Comparison of ENCODE assay signal across 20 mouse cellular contexts in genomic region chr3:97846448-97846847, GRCm38 (mm10). TPM values are rescaled to one million over a fixed set of nuclear protein-coding genes. Genes with fewer than 3 reads are reported as not detected.
DNase-seq lines count a peak whose midpoint lies in the region; ATAC-seq lines count a peak whose summit lies in the region.
"Had no signal": no experiment of that assay in that cellular context is flagged by ENCODE, and none has a peak within 500 bp of the region (broad histone marks: within the 10 kb centered on the region; RNA-seq: fewer than 3 reads in every experiment).

No protein-coding gene starts in this region.

- H3K36me3 ChIP-seq in neural tube, embryonic 13.5 days, result no peaks in the 10 kb centered on the region
- H3K36me3 ChIP-seq: embryonic facial prominence, embryonic 13.5 days; forebrain, embryonic 12.5 days; heart, embryonic 15.5 days; hindbrain, embryonic 10.5 days had no signal

- 37% methylated on average over 4 of the region's 4 CpGs for WGBS in neural tube, embryonic 13.5 days

- H3K4me3 ChIP-seq in neural tube, embryonic 13.5 days, result no peak overlapping the region
- H3K4me3 ChIP-seq: embryonic facial prominence, embryonic 13.5 days; forebrain, embryonic 12.5 days; heart, adult 2 months; heart, embryonic 15.5 days; hindbrain, embryonic 10.5 days had no signal

- peak; percentile 68 for ATAC-seq in frontal cortex, adult (ENCODE audit: low TSS enrichment)
- ATAC-seq in neural tube, embryonic 13.5 days (ENCODE audit: low read depth), result no peak

- H3K27ac ChIP-seq in neural tube, embryonic 13.5 days (replicated peaks), result peak overlapping the region; percentile 49; the same call in 1 of the 2 replicates
- H3K27ac ChIP-seq: embryonic facial prominence, embryonic 13.5 days; forebrain, embryonic 12.5 days; heart, adult 2 months; heart, embryonic 15.5 days; hindbrain, embryonic 14.5 days had no signal

- no peak for DNase-seq in frontal cortex, postnatal 25 days (ENCODE audit: low spot score in 2 of 2)
- DNase-seq in neural tube, embryonic 10.5 days (ENCODE audit: extremely low spot score, low spot score), result no peak
- peak; percentile 74 for DNase-seq in brain, adult 2 months (ENCODE audit: low read depth, low spot score)
- peak; percentile 68 for DNase-seq in telencephalon, adult 2 months (ENCODE audit: low read depth, low spot score)
- no peak for DNase-seq in spleen, postnatal 4 days (ENCODE audit: low spot score in 2 of 2)
- DNase-seq: adrenal gland, postnatal 10 days; cerebellum, adult 11-12 months; cerebellum, adult 9-10 months; cerebellum, postnatal 25 days; gastrocnemius, postnatal 10 days; heart, adult 2 months; heart, postnatal 14 days had no signal

- no peaks in the 10 kb centered on the region for H3K9me3 ChIP-seq in neural tube, embryonic 13.5 days
- H3K9me3 ChIP-seq: embryonic facial prominence, embryonic 13.5 days; forebrain, embryonic 12.5 days; heart, embryonic 15.5 days; hindbrain, embryonic 10.5 days had no signal

- H3K4me1 ChIP-seq in neural tube, embryonic 13.5 days (replicated peaks), result 0 out of 2 replicates have a peak, but pooled peaks cover 5% of the 10 kb centered on the region
- H3K4me1 ChIP-seq: embryonic facial prominence, embryonic 13.5 days; forebrain, embryonic 12.5 days; heart, embryonic 15.5 days had no signal

- no peak overlapping the region for H3K9ac ChIP-seq in neural tube, embryonic 13.5 days
- H3K9ac ChIP-seq: embryonic facial prominence, embryonic 13.5 days; forebrain, embryonic 12.5 days; heart, embryonic 15.5 days; hindbrain, embryonic 14.5 days had no signal

- H3K4me2 ChIP-seq in neural tube, embryonic 13.5 days, result no peak overlapping the region
- H3K4me2 ChIP-seq: embryonic facial prominence, embryonic 13.5 days; forebrain, embryonic 12.5 days; heart, embryonic 11.5 days; heart, embryonic 15.5 days; hindbrain, embryonic 14.5 days had no signal

- H3K27me3 ChIP-seq in neural tube, embryonic 13.5 days, result no peaks in the 10 kb centered on the region
- H3K27me3 ChIP-seq: forebrain, embryonic 12.5 days; heart, embryonic 15.5 days had no signal

RNA-seq across cellular contexts. Expression of gene Pde4dip, which starts 42.1 kb away (rescaled TPM):
- 62.7 and 66.6 TPM in 2 replicates for polyA plus RNA-seq in neural tube, embryonic 13.5 days (2015; fragmentation: Nextera tagmentation; extraction: Ambion mirVana)

RNA-seq across cellular contexts. Expression of gene Sec22b, which starts 54.5 kb away (rescaled TPM):
- 106 and 111 TPM in 2 replicates for polyA plus RNA-seq in neural tube, embryonic 13.5 days (2015; fragmentation: Nextera tagmentation; extraction: Ambion mirVana)

Comparison
In these comparisons a context has a peak if more than half of its experiments do, and no peak if none do; other contexts are left out.
1. DNase-seq: peak in brain, adult 2 months (single experiment) and telencephalon, adult 2 months (single experiment); none in frontal cortex, postnatal 25 days (0 of 2), neural tube, embryonic 10.5 days (single experiment) and spleen, postnatal 4 days (0 of 2).